Mouse (Mus musculus): Measurements from ENCODE around the gene Olfr611.

GRCm38 (mm10) chr7:103547774-103548173 lies 27.1 kb upstream of the Olfr611 start, which contains the start of gene Olfr613:
- TF ChIP-seq CTCF (IDR thresholded peaks at IDR 0.05; ENCODE audit: low read depth) (no peak), EP300 (IDR thresholded peaks at IDR 0.05; ENCODE audit: low read depth) (no peak)
